Mouse (Mus musculus) liver, postnatal 0 days (tissue): ENCODE measurements around the gene Nudt17. TPM values are rescaled to one million over a fixed set of nuclear protein-coding genes. Genes with fewer than 3 reads are reported as not detected.
"Not testable (repeated sequence)": the region's sequence is repeated elsewhere in the genome, so short reads cannot be mapped to it uniquely, and the experiment has no call there.

Experiments used
- ATAC-seq: fragments of 200-750 bp; cut with Nextera tagmentation; 2 replicates; pipeline ENCODE4 v1.8.0; 2017; ENCODE audit warnings: mild to moderate bottlenecking, moderate library complexity
- DNase-seq: peaks from one replicate; pipeline ENCODE4 v3.0.0-alpha.2; 2016
- H3K27ac ChIP-seq: fragments of 300-500 bp; sonication (generic); 2 replicates; pipeline ENCODE4 v1.5.1; 2014; ENCODE audit warnings: antibody characterized with exemption, moderate library complexity, mild to moderate bottlenecking, low read depth
- H3K27me3 ChIP-seq: fragments of 300-500 bp; sonication (generic); 2 replicates; pipeline ENCODE4 v1.6.1; 2014; ENCODE audit warnings: low read length, control low read depth, mixed read lengths; ENCODE audit not compliant: insufficient read depth
- H3K36me3 ChIP-seq: fragments of 300-500 bp; sonication (generic); replicated peaks from 2 replicates; pipeline ENCODE4 v1.6.1; 2014; ENCODE audit warnings: mild to moderate bottlenecking, control low read depth, low read length, moderate library complexity, mixed read lengths; ENCODE audit not compliant: insufficient read depth
- H3K4me1 ChIP-seq: fragments of 300-500 bp; sonication (generic); 2 replicates; pipeline ENCODE4 v1.6.1; 2014; ENCODE audit warnings: antibody characterized with exemption, mild to moderate bottlenecking, control low read depth; ENCODE audit not compliant: insufficient read depth
- H3K4me2 ChIP-seq: fragments of 300-500 bp; sonication (generic); 2 replicates; pipeline ENCODE4 v1.6.1; 2014; ENCODE audit warnings: low read depth, mild to moderate bottlenecking, low read length, moderate library complexity, mixed read lengths
- H3K4me3 ChIP-seq: fragments of 300-500 bp; sonication (generic); 2 replicates; pipeline ENCODE4 v1.5.1; 2014; ENCODE audit warnings: low read depth, low read length
- H3K9ac ChIP-seq: fragments of 300-500 bp; sonication (generic); replicated peaks from 2 replicates; pipeline ENCODE4 v1.6.1; 2014; ENCODE audit warnings: mild to moderate bottlenecking, moderate library complexity
- H3K9me3 ChIP-seq: fragments of 300-500 bp; sonication (generic); 2 replicates; pipeline ENCODE4 v1.6.1; 2016; ENCODE audit warnings: mild to moderate bottlenecking, control low read depth, low read length, mixed read lengths
- CTCF ChIP-seq: sonication (generic); IDR thresholded peaks from 2 replicates; pipeline ENCODE4 v1.5.1; 2016; ENCODE audit warnings: antibody characterized with exemption, low read depth
- EP300 ChIP-seq: IDR thresholded peaks from 2 replicates; pipeline ENCODE4 v1.6.1; 2016; ENCODE audit warnings: antibody characterized with exemption, low read depth, mild to moderate bottlenecking
- WGBS: fragments of 180-500 bp; shearing (Covaris S2); extraction: QIAGEN DNeasy Blood & Tissue Kit; methylation state at CpG from one replicate; pipeline ENCODE4 v1.1.7; 2014; ENCODE audit not compliant: insufficient replicate concordance; 5-methylcytosine and 5-hydroxymethylcytosine counted together
- polyA plus RNA-seq: library from polyadenylated mRNA; unstranded; fragments of >200 nt; fragmentation: Nextera tagmentation; extraction: Ambion mirVana; gene quantifications from 2 replicates; pipeline ENCODE4 v1.2.1, GENCODE M21; 2015

Gene Nudt17
- polyA plus RNA-seq, 1 experiment from 2014 or later = 0.29 TPM

GRCm38 (mm10) chr3:96668424-96669067, 39.8 kb downstream of the Nudt17 start:
- ATAC-seq = no peak
- DNase-seq = no peak
- Histone ChIP-seq H3K9ac (no peak overlapping the region), H3K9me3 (no peaks in the 10 kb centered on the region), H3K4me3 (no peak overlapping the region), H3K36me3 (no peaks in the 10 kb centered on the region), H3K27me3 (peaks cover 19% of the 10 kb centered on the region), H3K4me1 (peaks cover 12% of the 10 kb centered on the region), H3K27ac (no peak overlapping the region), H3K4me2 (no peak overlapping the region)
- no peak for TF ChIP-seq CTCF
- 92% methylated on average over 5 of the region's 5 CpGs for WGBS

- DNase-seq (peak; percentile 30), ATAC-seq (no peak)
- peak; percentile 72 for TF ChIP-seq CTCF
- TF ChIP-seq EP300 = no peak
- Histone ChIP-seq H3K36me3 (no peaks in the 10 kb centered on the region), H3K27me3 (peaks cover 19% of the 10 kb centered on the region), H3K4me3 (no peak overlapping the region), H3K4me2 (no peak overlapping the region), H3K9ac (no peak overlapping the region), H3K9me3 (no peaks in the 10 kb centered on the region), H3K27ac (no peak overlapping the region), H3K4me1 (peaks cover 12% of the 10 kb centered on the region)
- 27% methylated on average over 1 of the region's 1 CpGs for WGBS
Measured at GRCm38 (mm10) chr3:96667316-96667715, 41.0 kb downstream of the Nudt17 start.

GRCm38 (mm10) chr3:96666916-96667315, 41.4 kb downstream of the Nudt17 start:
- ATAC-seq = no peak
- Histone ChIP-seq H3K4me3 (no peak overlapping the region), H3K9me3 (no peaks in the 10 kb centered on the region), H3K27ac (no peak overlapping the region), H3K4me1 (peaks cover 12% of the 10 kb centered on the region), H3K9ac (no peak overlapping the region), H3K27me3 (peaks cover 19% of the 10 kb centered on the region), H3K4me2 (no peak overlapping the region), H3K36me3 (no peaks in the 10 kb centered on the region)
- 85% methylated on average over 5 of the region's 5 CpGs for WGBS
- no peak for DNase-seq
- no peak for TF ChIP-seq CTCF
- no peak for TF ChIP-seq EP300

GRCm38 (mm10) chr3:96665732-96666363, 42.5 kb downstream of the Nudt17 start:
- not testable (repeated sequence) for H3K4me2 ChIP-seq, H3K9ac ChIP-seq, H3K4me3 ChIP-seq, H3K27ac ChIP-seq, H3K36me3 ChIP-seq, DNase-seq, ATAC-seq, H3K9me3 ChIP-seq
- 82% methylated on average over 7 of the region's 7 CpGs for WGBS
- Histone ChIP-seq H3K4me1 (peaks cover 12% of the 10 kb centered on the region), H3K27me3 (peaks cover 11% of the 10 kb centered on the region; the same call in 1 of the 2 replicates)

GRCm38 (mm10) chr3:96663432-96664239, 44.7 kb downstream of the Nudt17 start:
- DNase-seq = peak; percentile 83
- WGBS = 6% methylated on average over 15 of the region's 18 CpGs
- Histone ChIP-seq H3K36me3 (no peaks in the 10 kb centered on the region), H3K27me3 (no peaks in the 10 kb centered on the region), H3K4me1 (peaks cover 7% of the 10 kb centered on the region), H3K9ac (no peak overlapping the region; the same call in 1 of the 2 replicates), H3K27ac (no peak overlapping the region), H3K4me3 (no peak overlapping the region), H3K4me2 (peak overlapping the region; percentile 51), H3K9me3 (no peaks in the 10 kb centered on the region)
- TF ChIP-seq CTCF (peak; percentile 73), EP300 (no peak)
- ATAC-seq = peak; percentile 78

GRCm38 (mm10) chr3:96662731-96663316, 45.5 kb downstream of the Nudt17 start:
- no peak overlapping the region for H3K4me2 ChIP-seq

More at GRCm38 (mm10) chr3:96662731-96663316, 45.5 kb downstream of the Nudt17 start:
- no peak overlapping the region for H3K27ac ChIP-seq
- H3K4me1 ChIP-seq = peaks cover 7% of the 10 kb centered on the region
- no peaks in the 10 kb centered on the region for H3K27me3 ChIP-seq
- TF ChIP-seq CTCF (no peak), EP300 (no peak)
- ATAC-seq (no peak), DNase-seq (no peak)
- no peak overlapping the region for H3K4me3 ChIP-seq
- H3K9ac ChIP-seq = no peak overlapping the region
- 68% methylated on average over 8 of the region's 8 CpGs for WGBS
- H3K9me3 ChIP-seq = no peaks in the 10 kb centered on the region
- no peaks in the 10 kb centered on the region for H3K36me3 ChIP-seq
